Mouse (Mus musculus) embryo, embryonic 9.5 days (tissue): ENCODE data around the gene Mapt.
"Not testable (repeated sequence)": the region's sequence is repeated elsewhere in the genome, so short reads cannot be mapped to it uniquely, and the experiment has no call there.

ENCODE experiments used
- DNase-seq: peaks from one replicate; pipeline ENCODE4 v3.0.0-alpha.2; 2017; ENCODE audit errors: extremely low spot score

The Mapt gene

GRCm38 (mm10) chr11:104233574-104234206 is 2.5 kb downstream of the Mapt start:
- peak; percentile 20 for DNase-seq

- DNase-seq = peak; percentile 29
Observed at GRCm38 (mm10) chr11:104234680-104235079, 3.5 kb downstream of the Mapt start.

- no peak for DNase-seq
Observed at GRCm38 (mm10) chr11:104235881-104236280, 4.7 kb downstream of the Mapt start.

- no peak for DNase-seq
Observed at GRCm38 (mm10) chr11:104237226-104237625, 6.0 kb downstream of the Mapt start.

GRCm38 (mm10) chr11:104237958-104238747 is 7.0 kb downstream of the Mapt start:
- no peak for DNase-seq

- DNase-seq = not testable (repeated sequence)
Observed at GRCm38 (mm10) chr11:104245478-104245877, 14.3 kb downstream of the Mapt start.

- DNase-seq = peak; percentile 25
Observed at GRCm38 (mm10) chr11:104246171-104246694, 15.0 kb downstream of the Mapt start.

GRCm38 (mm10) chr11:104247141-104247717 is 16.0 kb downstream of the Mapt start:
- DNase-seq = no peak

GRCm38 (mm10) chr11:104249420-104249819 is 18.2 kb downstream of the Mapt start:
- DNase-seq = no peak

- DNase-seq = no peak
Observed at GRCm38 (mm10) chr11:104251121-104251520, 19.9 kb downstream of the Mapt start.

GRCm38 (mm10) chr11:104252094-104252493 is 20.9 kb downstream of the Mapt start:
- no peak for DNase-seq

GRCm38 (mm10) chr11:104254408-104255039 is 23.3 kb downstream of the Mapt start:
- no peak for DNase-seq

- DNase-seq = no peak
Observed at GRCm38 (mm10) chr11:104256179-104256578, 25.0 kb downstream of the Mapt start.

- peak; percentile 45 for DNase-seq
Observed at GRCm38 (mm10) chr11:104258991-104259390, 27.8 kb downstream of the Mapt start.

- no peak for DNase-seq
Observed at GRCm38 (mm10) chr11:104264683-104265082, 33.5 kb downstream of the Mapt start.

- no peak for DNase-seq
Observed at GRCm38 (mm10) chr11:104265669-104266068, 34.5 kb downstream of the Mapt start.

- DNase-seq = no peak
Observed at GRCm38 (mm10) chr11:104267380-104267779, 36.2 kb downstream of the Mapt start.

GRCm38 (mm10) chr11:104269385-104269822 is 38.2 kb downstream of the Mapt start:
- DNase-seq = no peak

- no peak for DNase-seq
Observed at GRCm38 (mm10) chr11:104270452-104270851, 39.3 kb downstream of the Mapt start.

GRCm38 (mm10) chr11:104270876-104271275 is 39.7 kb downstream of the Mapt start:
- DNase-seq = no peak

GRCm38 (mm10) chr11:104271876-104272275 is 40.7 kb downstream of the Mapt start:
- DNase-seq = no peak

GRCm38 (mm10) chr11:104272352-104272751 is 41.2 kb downstream of the Mapt start:
- DNase-seq = no peak
